Mouse (Mus musculus) common myeloid progenitor, adult 5-6 weeks (primary cell): ENCODE results near the gene Ccdc92b. TPM values are rescaled to one million over a fixed set of nuclear protein-coding genes. Genes with fewer than 3 reads are reported as not detected.

Experiments used
- ATAC-seq: replicated peaks from 2 replicates; pipeline ENCODE4 v1.8.0; 2016; ENCODE audit warnings: low read depth, mild to moderate bottlenecking, moderate TSS enrichment, inconsistent platforms; ENCODE audit not compliant: poor library complexity, severe bottlenecking
- total RNA-seq: library from RNA; stranded (forward); fragments of 200-1000, 187-1606 nt; gene quantifications from 2 replicates; pipeline ENCODE4 v1.2.3, GENCODE M21; 2017

Gene Ccdc92b
- not detected in 2 replicates for total RNA-seq

DNA sequence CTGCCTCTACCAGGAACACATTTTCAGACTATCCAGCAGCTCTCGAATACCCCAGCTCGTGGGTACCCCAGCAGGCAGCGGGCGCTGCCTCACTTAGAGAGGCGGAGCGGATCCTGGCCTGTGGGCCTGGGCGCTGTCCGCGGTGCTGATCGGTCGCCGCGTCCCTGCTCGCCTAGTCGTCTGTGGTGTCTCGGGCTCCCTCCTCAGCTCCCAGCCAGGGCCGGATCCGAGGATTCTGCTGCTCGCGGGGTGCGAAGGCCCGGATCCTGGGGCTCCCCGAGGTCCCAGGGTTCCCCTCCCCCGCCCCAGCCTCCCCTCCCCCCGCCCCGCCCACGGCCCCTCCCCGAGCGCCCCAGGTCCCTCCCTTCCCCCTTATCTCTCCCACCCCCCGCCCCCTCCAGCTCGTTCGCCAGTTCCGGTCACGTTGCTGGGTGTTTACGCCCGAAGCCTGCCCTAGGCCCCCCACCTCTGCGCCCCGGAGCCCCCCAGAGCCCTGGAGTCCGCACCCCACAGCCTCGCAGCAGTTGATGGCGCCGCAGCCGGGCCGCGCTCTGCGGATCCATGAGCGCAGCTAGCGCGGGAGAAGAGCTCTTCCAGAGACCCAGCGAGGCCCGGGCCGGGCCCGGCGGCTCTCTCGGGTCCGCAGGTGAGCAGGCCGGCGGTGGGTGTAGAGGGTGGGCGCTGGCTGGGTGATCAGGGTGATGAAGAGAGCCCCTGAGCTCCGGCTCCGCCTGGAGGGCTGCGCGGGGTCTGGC, at the start of gene Ccdc92b:
Gene Ccdc92b, plus strand, starts transcription at position 405 of the 755 bp plus-strand sequence.
- ATAC-seq, result peak; percentile 93

GRCm38 (mm10) chr11:74569735-74570134, 49.7 kb upstream of the Ccdc92b start:
- no peak for ATAC-seq

- ATAC-seq, result peak; percentile 78
These were observed 46.8 kb upstream of the Ccdc92b start for GRCm38 (mm10) chr11:74572459-74573061.

GRCm38 (mm10) chr11:74574768-74575434, 44.5 kb upstream of the Ccdc92b start:
- ATAC-seq, result no peak

DNA sequence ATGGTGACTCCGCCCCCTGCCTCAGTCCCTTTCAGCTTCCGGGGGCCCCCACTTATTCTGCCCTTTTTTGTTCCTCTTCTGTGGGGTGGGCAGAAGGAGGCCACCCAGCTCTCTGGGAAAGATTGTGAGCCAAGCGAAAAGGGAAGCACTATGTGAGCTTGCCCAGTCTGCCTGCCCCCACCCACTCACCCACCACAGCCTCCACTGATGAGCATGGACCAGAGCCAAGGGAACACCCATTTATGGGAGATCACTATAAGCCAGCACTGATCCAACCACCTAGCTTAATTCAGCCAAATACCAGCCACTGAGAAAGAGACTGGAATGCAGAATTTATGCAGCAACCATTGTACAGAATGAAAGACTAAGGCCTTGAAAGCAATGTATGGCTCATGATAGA, 43.5 kb upstream of the Ccdc92b start:
- peak; percentile 70 for ATAC-seq

DNA sequence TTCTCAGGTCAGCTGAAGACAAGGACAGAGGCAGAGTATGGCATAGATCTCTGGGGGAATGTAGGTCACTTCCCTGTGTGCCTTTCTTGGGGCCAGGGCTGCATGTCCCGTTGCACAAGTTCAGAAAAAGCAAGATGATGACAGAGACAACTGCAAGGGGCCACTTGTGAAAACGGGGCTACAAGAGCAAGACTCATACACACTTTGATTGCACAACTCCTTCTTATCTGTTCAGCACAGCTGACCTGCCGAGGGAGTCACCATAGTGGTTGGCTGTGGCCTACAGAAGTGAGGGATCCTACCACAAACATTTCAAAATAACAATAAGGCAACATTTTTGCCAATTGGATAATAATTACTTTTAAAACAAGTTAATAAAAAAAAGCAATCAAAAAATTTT, 42.3 kb upstream of the Ccdc92b start:
- ATAC-seq, result peak; percentile 37

DNA sequence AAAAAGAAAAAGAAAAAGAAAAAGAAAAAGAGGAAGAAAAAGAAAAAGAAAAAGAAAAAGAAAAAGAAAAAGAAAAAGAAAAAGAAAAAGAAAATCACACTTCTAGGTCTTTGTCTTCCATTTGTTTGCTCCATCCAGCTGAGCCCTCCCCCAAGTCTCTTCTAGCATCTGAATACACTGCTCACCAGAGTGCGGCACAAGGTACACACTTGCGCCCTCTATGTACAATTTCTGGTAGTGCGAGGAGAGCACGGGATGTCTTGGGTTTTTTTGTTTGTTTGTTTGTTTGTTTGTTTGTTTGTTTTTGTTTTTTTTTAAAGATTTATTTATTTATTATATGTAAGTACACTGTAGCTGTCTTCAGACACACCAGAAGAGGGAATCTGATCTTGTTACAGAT, 38.1 kb upstream of the Ccdc92b start:
- ATAC-seq, result peak; percentile 45; the same call in 1 of the 2 replicates

DNA sequence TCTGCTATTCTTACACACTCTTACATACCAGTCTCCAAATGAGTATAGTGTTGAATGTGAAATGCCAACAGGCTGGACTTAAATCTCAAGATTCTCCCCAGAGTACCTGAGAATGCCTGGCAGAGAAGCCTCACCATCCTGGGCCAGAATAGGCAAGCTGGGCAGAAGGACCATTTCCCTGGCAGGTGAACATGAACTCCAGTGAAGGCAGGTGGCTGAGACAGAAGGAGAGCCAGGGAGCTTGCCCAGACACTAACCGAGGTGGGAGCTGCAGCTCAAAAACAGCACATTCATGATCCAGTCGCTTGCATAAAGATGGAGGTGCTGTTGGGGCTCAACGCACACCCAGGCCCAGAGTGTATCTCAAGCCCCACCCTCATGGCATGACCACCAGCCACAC, 36.9 kb upstream of the Ccdc92b start:
- no peak for ATAC-seq

GRCm38 (mm10) chr11:74583824-74584349, 35.5 kb upstream of the Ccdc92b start:
- no peak for ATAC-seq

- peak; percentile 70 for ATAC-seq
These were observed 34.3 kb upstream of the Ccdc92b start for GRCm38 (mm10) chr11:74584946-74585723.

GRCm38 (mm10) chr11:74586401-74586800, 33.0 kb upstream of the Ccdc92b start:
- no peak for ATAC-seq

DNA sequence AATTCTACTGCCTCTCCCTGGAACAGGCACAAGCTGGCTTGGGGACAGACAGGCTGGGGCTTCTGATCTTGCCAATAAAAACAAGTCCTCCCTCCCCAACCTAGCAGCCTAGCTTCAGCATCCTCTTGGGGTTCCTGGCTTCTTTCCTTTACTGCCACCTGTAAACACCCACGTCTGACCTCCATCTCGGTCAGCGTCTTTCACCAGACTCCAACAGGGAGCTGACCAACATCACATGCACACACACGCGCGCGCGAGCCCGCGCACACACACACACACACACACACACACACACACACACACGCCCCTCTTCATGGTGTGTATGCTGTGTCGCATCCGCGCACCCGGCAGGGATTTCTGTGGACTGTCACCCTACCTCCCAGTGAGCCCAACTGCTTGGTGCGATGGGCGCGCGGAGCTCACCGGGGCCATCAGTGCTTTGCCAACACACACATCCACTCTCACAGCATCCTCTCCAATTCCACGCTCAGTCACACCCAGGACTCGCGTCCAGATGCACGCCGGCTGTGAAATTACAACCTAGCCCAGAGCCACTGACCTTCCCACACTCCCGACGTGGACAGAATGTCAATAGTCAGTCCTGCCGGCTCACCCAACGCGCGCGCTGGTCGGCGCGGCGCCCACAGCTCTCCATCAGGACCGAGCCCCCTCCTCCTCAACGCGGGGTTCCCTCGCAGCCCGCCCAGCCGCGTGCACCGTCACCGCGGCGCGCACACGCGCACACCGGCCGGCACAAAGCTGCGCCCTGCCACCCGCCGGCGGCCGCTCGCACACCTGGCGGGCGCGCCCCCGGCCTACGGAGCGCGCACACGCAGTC, 29.8 kb upstream of the Ccdc92b start:
- no peak for ATAC-seq

DNA sequence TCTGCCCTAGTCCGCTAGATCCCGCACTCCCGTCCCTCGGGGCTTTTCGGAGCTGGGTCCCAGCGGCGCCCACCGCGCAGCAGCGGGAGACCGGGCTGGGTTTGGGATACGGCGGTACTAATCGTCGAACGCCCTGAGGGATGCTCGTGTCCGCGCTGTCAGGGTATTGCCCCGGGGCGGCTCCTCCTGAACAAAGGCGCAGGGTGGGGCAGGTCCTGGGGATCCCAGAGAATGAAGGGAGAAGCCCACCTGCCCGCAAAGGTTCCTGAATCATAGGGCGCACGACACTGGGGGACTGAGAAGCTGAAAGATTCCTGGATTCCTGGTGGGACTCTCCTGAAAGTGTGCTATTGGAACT, 29.2 kb upstream of the Ccdc92b start:
- ATAC-seq, result no peak

DNA sequence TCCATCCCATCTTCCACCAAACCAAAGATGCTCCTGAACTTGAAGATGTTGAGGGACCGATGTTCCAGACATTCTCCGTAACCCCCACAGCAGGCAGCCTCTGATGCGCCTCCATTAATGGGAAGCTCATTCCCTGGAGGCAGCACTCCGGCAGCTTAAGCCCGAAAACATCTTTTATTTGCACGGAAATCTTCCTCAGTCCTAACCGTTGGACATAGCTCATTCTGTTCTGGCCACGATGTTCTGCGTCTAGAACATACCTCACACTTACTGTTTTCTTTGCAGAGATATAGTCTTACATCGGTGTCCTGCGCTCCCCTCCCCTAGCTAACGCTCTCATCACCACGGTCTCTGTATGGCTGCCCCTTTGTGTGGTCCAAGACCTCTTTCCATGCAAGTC, 28.7 kb upstream of the Ccdc92b start:
- no peak for ATAC-seq

DNA sequence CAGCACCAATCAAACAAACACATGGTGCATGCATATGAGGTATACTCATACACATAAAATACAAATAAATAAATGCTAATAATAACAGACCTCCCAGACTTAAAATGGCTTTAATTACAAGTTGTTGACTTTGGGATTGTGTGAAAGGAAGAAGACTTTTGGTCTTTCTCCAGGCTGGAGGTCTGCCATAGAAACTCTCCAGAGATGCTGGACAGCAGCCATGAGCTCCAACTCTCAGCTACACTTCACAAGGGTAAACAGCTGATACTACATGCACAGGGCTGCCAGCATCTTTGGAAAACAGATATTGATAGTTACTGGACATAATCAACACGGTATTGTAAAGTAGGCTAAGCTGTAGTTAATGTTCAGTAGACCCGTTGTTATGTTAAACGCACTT, 27.2 kb upstream of the Ccdc92b start:
- no peak for ATAC-seq

DNA sequence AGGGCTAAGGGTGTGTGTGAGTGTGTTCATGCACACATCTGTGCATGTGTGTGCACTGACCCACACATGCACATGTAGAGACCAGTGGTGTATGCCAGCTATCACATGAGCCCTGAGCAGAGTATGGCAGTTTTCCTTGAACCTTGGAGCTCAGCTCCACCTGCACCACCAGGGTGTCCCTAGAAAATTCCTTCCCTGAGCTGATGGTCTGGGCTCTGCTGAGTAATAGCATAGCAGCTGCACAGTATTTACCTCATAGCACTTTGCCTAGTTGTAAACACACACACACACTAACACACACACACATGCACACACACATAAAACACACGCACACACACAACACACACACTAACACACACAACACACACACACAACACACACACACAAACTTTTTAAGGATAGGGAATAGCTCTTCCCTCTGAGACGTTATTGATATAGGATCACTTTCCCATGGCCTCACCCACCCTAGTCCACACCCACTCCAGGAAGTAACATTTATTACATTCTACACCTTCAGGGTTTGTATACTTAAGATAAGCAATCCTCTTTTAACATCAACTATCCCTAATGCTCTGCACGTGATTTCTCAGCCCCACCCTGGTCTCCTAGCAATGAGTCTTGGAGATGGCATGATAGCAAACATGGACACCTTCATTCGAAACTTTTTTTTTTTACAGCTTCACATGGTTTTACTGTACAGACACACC, 22.0 kb upstream of the Ccdc92b start:
- ATAC-seq, result no peak

GRCm38 (mm10) chr11:74597990-74598337, 21.4 kb upstream of the Ccdc92b start:
- ATAC-seq, result no peak

- no peak for ATAC-seq
These were observed 17.1 kb upstream of the Ccdc92b start for GRCm38 (mm10) chr11:74602286-74602685.

DNA sequence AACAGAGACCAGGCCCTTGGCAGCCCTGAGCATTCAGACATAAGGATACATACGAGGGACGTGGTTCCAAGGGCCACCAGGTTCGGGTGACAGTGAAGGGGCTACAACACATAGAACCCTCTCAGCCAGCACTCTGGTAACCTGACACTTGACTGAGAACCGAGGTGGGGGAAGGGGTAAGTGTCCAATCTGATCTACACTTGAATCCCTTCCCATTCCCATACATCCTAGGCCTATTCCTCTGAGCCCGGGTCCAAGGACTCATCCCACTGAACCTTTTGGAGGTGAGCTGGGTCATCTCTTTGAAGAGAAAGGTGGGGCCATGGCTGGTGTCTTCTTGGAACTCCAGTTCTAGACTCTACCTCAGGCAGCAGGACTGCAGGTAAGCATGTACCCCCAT, 9.3 kb upstream of the Ccdc92b start:
- no peak for ATAC-seq
